Mouse (Mus musculus): ENCODE measurements around the gene Lgi2. TPM values are rescaled to one million over a fixed set of nuclear protein-coding genes. Genes with fewer than 3 reads are reported as not detected.

Gene Lgi2
- polyA plus RNA-seq (2014; fragmentation: Nextera tagmentation; extraction: Ambion mirVana), result 3.0 and 3.5 TPM in 2 replicates

- H3K9ac ChIP-seq (ENCODE audit: low read depth, low read length), result peak within 1 kb of the TSS; percentile 77
- peak within 1 kb of the TSS; percentile 95 for H3K4me2 ChIP-seq
- peak within 1 kb of the TSS; percentile 72 for H3K4me3 ChIP-seq (ENCODE audit: low read depth, low read length)
- peaks cover 9% of the 10 kb centered on the region; the same call in 1 of the 2 replicates for H3K4me1 ChIP-seq (ENCODE audit: control insufficient read depth, insufficient read depth, low read length)
- no peaks in the 10 kb centered on the region; the same call in 1 of the 2 replicates for H3K9me3 ChIP-seq (replicated peaks; ENCODE audit: control insufficient read depth, low read length)
- no peaks in the 10 kb centered on the region for H3K36me3 ChIP-seq (ENCODE audit: control insufficient read depth, insufficient read depth, low read length)
- ATAC-seq (replicated peaks; ENCODE audit: insufficient number of reproducible peaks, low FRiP score, low TSS enrichment), result peak; percentile 58
- 1% methylated on average over 60 of the region's 83 CpGs for WGBS (ENCODE audit: insufficient replicate concordance)
- no peak within 1 kb of the TSS for H3K27ac ChIP-seq (ENCODE audit: low read depth, low read length)
- H3K27me3 ChIP-seq (ENCODE audit: control insufficient read depth, insufficient read depth, low read length), result peaks cover 13% of the 10 kb centered on the region
These were observed at the start of gene Lgi2 for GRCm38 (mm10) chr5:52565813-52566531. Lgi2 (minus strand) TSS chr5:52566462.

- Histone ChIP-seq H3K9ac (ENCODE audit: low read depth, low read length) (0 out of 2 replicates have a peak overlapping the region, but pooled peaks have one; percentile 16), H3K4me1 (ENCODE audit: control insufficient read depth, insufficient read depth, low read length) (peaks cover 27% of the 10 kb centered on the region), H3K27ac (ENCODE audit: low read depth, low read length) (no peak overlapping the region), H3K4me2 (no peak overlapping the region), H3K4me3 (ENCODE audit: low read depth, low read length) (no peak overlapping the region), H3K9me3 (replicated peaks; ENCODE audit: control insufficient read depth, low read length) (no peaks in the 10 kb centered on the region; the same call in 1 of the 2 replicates), H3K27me3 (ENCODE audit: control insufficient read depth, insufficient read depth, low read length) (no peaks in the 10 kb centered on the region), H3K36me3 (ENCODE audit: control insufficient read depth, insufficient read depth, low read length) (no peaks in the 10 kb centered on the region)
- 51% methylated on average over 9 of the region's 9 CpGs for WGBS (ENCODE audit: insufficient replicate concordance)
- no peak for ATAC-seq (replicated peaks; ENCODE audit: insufficient number of reproducible peaks, low FRiP score, low TSS enrichment)
These were observed 49.2 kb upstream of the Lgi2 start for GRCm38 (mm10) chr5:52615421-52615820.

DNA sequence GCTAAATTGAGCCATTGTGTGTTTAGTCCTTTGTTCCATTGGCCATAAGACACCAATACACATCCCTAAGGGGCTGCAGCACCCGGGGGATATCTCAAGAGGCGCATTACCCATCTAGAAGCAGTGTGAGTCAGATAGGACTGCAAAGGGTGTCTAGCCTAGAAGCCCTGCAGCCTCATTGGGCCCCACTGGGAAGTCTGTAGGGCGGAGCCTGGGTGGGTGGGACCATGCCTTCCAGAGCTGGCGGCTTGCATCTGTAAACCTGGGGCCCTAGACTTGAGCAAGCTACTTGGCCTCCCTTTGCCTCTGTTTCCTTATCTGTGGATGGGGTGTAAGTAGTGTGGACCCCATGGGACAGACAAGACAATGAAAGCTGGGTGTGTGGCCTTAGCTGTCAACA is 48.4 kb upstream of the Lgi2 start:
- Histone ChIP-seq H3K9me3 (replicated peaks; ENCODE audit: control insufficient read depth, low read length) (no peaks in the 10 kb centered on the region; the same call in 1 of the 2 replicates), H3K27me3 (ENCODE audit: control insufficient read depth, insufficient read depth, low read length) (no peaks in the 10 kb centered on the region), H3K9ac (ENCODE audit: low read depth, low read length) (no peak overlapping the region), H3K4me1 (ENCODE audit: control insufficient read depth, insufficient read depth, low read length) (peaks cover 27% of the 10 kb centered on the region), H3K4me3 (ENCODE audit: low read depth, low read length) (no peak overlapping the region), H3K36me3 (ENCODE audit: control insufficient read depth, insufficient read depth, low read length) (no peaks in the 10 kb centered on the region), H3K27ac (ENCODE audit: low read depth, low read length) (no peak overlapping the region), H3K4me2 (no peak overlapping the region)
- ATAC-seq (replicated peaks; ENCODE audit: insufficient number of reproducible peaks, low FRiP score, low TSS enrichment), result no peak
- WGBS (ENCODE audit: insufficient replicate concordance), result 59% methylated on average over 4 of the region's 4 CpGs

GRCm38 (mm10) chr5:52612776-52613175 is 46.5 kb upstream of the Lgi2 start:
- Histone ChIP-seq H3K9me3 (replicated peaks; ENCODE audit: control insufficient read depth, low read length) (peaks cover 2% of the 10 kb centered on the region), H3K27me3 (ENCODE audit: control insufficient read depth, insufficient read depth, low read length) (no peaks in the 10 kb centered on the region), H3K36me3 (ENCODE audit: control insufficient read depth, insufficient read depth, low read length) (no peaks in the 10 kb centered on the region), H3K4me1 (ENCODE audit: control insufficient read depth, insufficient read depth, low read length) (peaks cover 22% of the 10 kb centered on the region), H3K4me2 (no peak overlapping the region), H3K27ac (ENCODE audit: low read depth, low read length) (no peak overlapping the region), H3K4me3 (ENCODE audit: low read depth, low read length) (no peak overlapping the region), H3K9ac (ENCODE audit: low read depth, low read length) (no peak overlapping the region)
- WGBS (ENCODE audit: insufficient replicate concordance), result 86% methylated on average over 8 of the region's 8 CpGs
- no peak for ATAC-seq (replicated peaks; ENCODE audit: insufficient number of reproducible peaks, low FRiP score, low TSS enrichment)

GRCm38 (mm10) chr5:52611315-52611895 is 45.1 kb upstream of the Lgi2 start:
- ATAC-seq (replicated peaks; ENCODE audit: insufficient number of reproducible peaks, low FRiP score, low TSS enrichment), result no peak
- Histone ChIP-seq H3K4me3 (ENCODE audit: low read depth, low read length) (no peak overlapping the region), H3K4me2 (no peak overlapping the region), H3K4me1 (ENCODE audit: control insufficient read depth, insufficient read depth, low read length) (peaks cover 8% of the 10 kb centered on the region), H3K36me3 (ENCODE audit: control insufficient read depth, insufficient read depth, low read length) (no peaks in the 10 kb centered on the region), H3K9me3 (replicated peaks; ENCODE audit: control insufficient read depth, low read length) (peaks cover 6% of the 10 kb centered on the region), H3K27ac (ENCODE audit: low read depth, low read length) (no peak overlapping the region), H3K27me3 (ENCODE audit: control insufficient read depth, insufficient read depth, low read length) (no peaks in the 10 kb centered on the region), H3K9ac (ENCODE audit: low read depth, low read length) (no peak overlapping the region)
- 71% methylated on average over 10 of the region's 10 CpGs for WGBS (ENCODE audit: insufficient replicate concordance)

DNA sequence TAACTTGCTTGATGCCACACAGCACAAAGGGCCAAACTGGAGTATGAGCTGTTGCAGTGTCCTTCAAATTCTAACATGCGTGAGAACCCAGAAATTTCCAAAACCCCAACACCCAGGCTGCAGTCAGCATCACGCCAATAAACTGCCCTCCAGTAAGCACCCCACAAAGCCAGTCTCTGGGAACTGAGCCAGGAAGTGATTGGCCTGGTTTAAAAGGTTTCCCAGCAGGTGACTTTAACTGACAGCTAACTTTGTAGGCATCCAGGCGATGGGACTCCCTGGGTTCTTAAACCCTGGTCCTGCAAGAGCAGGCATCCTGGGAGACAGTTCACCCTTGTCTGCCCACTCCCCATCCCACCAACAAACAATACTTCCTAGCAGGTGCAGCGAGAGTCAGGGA is 44.0 kb upstream of the Lgi2 start:
- no peak for ATAC-seq (replicated peaks; ENCODE audit: insufficient number of reproducible peaks, low FRiP score, low TSS enrichment)

GRCm38 (mm10) chr5:52609672-52610071 is 43.4 kb upstream of the Lgi2 start:
- peaks cover 6% of the 10 kb centered on the region for H3K9me3 ChIP-seq (replicated peaks; ENCODE audit: control insufficient read depth, low read length)

More for the DNA sequence above, 44.0 kb upstream of the Lgi2 start:
- Histone ChIP-seq H3K36me3 (ENCODE audit: control insufficient read depth, insufficient read depth, low read length) (no peaks in the 10 kb centered on the region), H3K27me3 (ENCODE audit: control insufficient read depth, insufficient read depth, low read length) (no peaks in the 10 kb centered on the region), H3K4me1 (ENCODE audit: control insufficient read depth, insufficient read depth, low read length) (peaks cover 4% of the 10 kb centered on the region), H3K9ac (ENCODE audit: low read depth, low read length) (no peak overlapping the region), H3K9me3 (replicated peaks; ENCODE audit: control insufficient read depth, low read length) (peaks cover 6% of the 10 kb centered on the region), H3K4me3 (ENCODE audit: low read depth, low read length) (no peak overlapping the region), H3K4me2 (no peak overlapping the region), H3K27ac (ENCODE audit: low read depth, low read length) (no peak overlapping the region)
- 73% methylated on average over 4 of the region's 4 CpGs for WGBS (ENCODE audit: insufficient replicate concordance)

GRCm38 (mm10) chr5:52604582-52605041 is 38.4 kb upstream of the Lgi2 start:
- ATAC-seq (replicated peaks; ENCODE audit: insufficient number of reproducible peaks, low FRiP score, low TSS enrichment), result no peak
- 51% methylated on average over 6 of the region's 6 CpGs for WGBS (ENCODE audit: insufficient replicate concordance)
- no peak overlapping the region for H3K27ac ChIP-seq (ENCODE audit: low read depth, low read length)
- H3K36me3 ChIP-seq (ENCODE audit: control insufficient read depth, insufficient read depth, low read length), result no peaks in the 10 kb centered on the region
- H3K4me3 ChIP-seq (ENCODE audit: low read depth, low read length), result no peak overlapping the region
- no peak overlapping the region for H3K4me2 ChIP-seq
- peaks cover 6% of the 10 kb centered on the region for H3K9me3 ChIP-seq (replicated peaks; ENCODE audit: control insufficient read depth, low read length)
- 0 out of 2 replicates have a peak, but pooled peaks cover under 1% of the 10 kb centered on the region for H3K4me1 ChIP-seq (ENCODE audit: control insufficient read depth, insufficient read depth, low read length)
- H3K9ac ChIP-seq (ENCODE audit: low read depth, low read length), result no peak overlapping the region
- no peaks in the 10 kb centered on the region for H3K27me3 ChIP-seq (ENCODE audit: control insufficient read depth, insufficient read depth, low read length)

More at GRCm38 (mm10) chr5:52609672-52610071, 43.4 kb upstream of the Lgi2 start:
- no peak overlapping the region for H3K9ac ChIP-seq (ENCODE audit: low read depth, low read length)
- 68% methylated on average over 10 of the region's 10 CpGs for WGBS (ENCODE audit: insufficient replicate concordance)
- H3K27ac ChIP-seq (ENCODE audit: low read depth, low read length), result no peak overlapping the region
- H3K4me2 ChIP-seq, result no peak overlapping the region
- H3K4me1 ChIP-seq (ENCODE audit: control insufficient read depth, insufficient read depth, low read length), result peaks cover 2% of the 10 kb centered on the region; the same call in 1 of the 2 replicates
- no peaks in the 10 kb centered on the region for H3K27me3 ChIP-seq (ENCODE audit: control insufficient read depth, insufficient read depth, low read length)
- H3K36me3 ChIP-seq (ENCODE audit: control insufficient read depth, insufficient read depth, low read length), result no peaks in the 10 kb centered on the region
- ATAC-seq (replicated peaks; ENCODE audit: insufficient number of reproducible peaks, low FRiP score, low TSS enrichment), result no peak
- H3K4me3 ChIP-seq (ENCODE audit: low read depth, low read length), result no peak overlapping the region
